Mouse (Mus musculus): Measurements from ENCODE around the gene Zwilch. TPM values are rescaled to one million over a fixed set of nuclear protein-coding genes. Genes with fewer than 3 reads are reported as not detected.

Gene Zwilch
- total and polyA plus RNA-seq, 2 experiments from 2014 or later = 3.5 to 4.0 TPM

DNA sequence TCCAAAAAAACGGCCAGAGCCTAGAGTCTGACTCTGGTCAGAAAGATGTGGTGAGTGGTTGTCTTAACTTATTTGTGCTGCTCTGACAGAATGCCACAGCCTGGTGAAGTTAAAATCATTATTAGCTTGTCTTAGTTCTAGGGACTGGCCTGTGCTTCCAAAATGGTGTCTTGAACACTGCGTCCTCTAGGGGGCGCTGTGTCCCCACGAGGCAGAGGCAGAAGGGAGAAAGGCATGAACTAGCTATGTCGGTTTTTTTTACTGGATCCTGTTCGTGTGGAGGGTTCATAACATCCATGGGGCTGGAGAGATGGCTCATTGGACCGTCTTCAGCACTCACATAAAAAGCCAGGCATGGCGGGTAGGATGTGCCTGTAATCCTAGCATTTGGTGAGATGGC, 53.0 kb downstream of the Zwilch start:
- Histone ChIP-seq H3K9me3 (ENCODE audit: low read length) (no peaks in the 10 kb centered on the region), H3K9ac (replicated peaks; ENCODE audit: low read length) (no peak overlapping the region), H3K4me3 (ENCODE audit: low read length) (no peak overlapping the region), H3K27ac (no peak overlapping the region), H3K4me1 (ENCODE audit: insufficient read depth, low read length) (no peaks in the 10 kb centered on the region), H3K4me2 (ENCODE audit: low read depth, low read length) (no peak overlapping the region), H3K27me3 (ENCODE audit: insufficient read depth, low read length) (no peaks in the 10 kb centered on the region), H3K36me3 (ENCODE audit: insufficient read depth, low read length) (no peaks in the 10 kb centered on the region)
- peak; percentile 76 for TF ChIP-seq CTCF (IDR thresholded peaks at IDR 0.05; ENCODE audit: low read depth)
- ATAC-seq = no peak
- WGBS = 31% methylated on average over 8 of the region's 8 CpGs
- DNase-seq (ENCODE audit: low spot score) = peak; percentile 44

DNA sequence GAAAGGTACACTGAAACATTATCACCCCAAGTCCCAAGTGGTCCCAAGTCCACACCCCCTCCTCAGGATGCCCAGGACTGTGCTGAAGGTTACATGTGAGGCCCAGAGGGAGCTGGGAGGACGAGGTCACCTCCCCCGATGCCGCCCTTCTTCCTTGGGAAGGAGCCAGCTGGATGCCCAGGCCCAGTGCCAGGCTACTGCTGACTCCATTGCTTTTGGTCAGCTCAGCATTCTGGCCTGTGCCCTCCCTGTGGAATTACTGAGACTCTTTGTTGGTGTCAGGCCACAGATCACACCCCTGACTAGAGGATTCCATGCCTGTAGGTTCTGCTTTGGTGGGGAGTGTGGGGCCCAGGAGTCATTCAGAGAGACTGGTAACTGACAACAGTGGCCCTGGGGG, 56.0 kb downstream of the Zwilch start, which contains the start of gene Lctl:
Gene Lctl (plus strand): TSS at position 272 of the 400 bp plus-strand sequence.
- Histone ChIP-seq H3K4me1 (ENCODE audit: insufficient read depth, low read length) (no peaks in the 10 kb centered on the region), H3K9ac (replicated peaks; ENCODE audit: low read length) (no peak within 1 kb of the TSS), H3K27me3 (ENCODE audit: insufficient read depth, low read length) (no peaks in the 10 kb centered on the region), H3K4me2 (ENCODE audit: low read depth, low read length) (no peak within 1 kb of the TSS), H3K9me3 (ENCODE audit: low read length) (no peaks in the 10 kb centered on the region), H3K4me3 (ENCODE audit: low read length) (no peak within 1 kb of the TSS), H3K27ac (no peak within 1 kb of the TSS), H3K36me3 (ENCODE audit: insufficient read depth, low read length) (no peaks in the 10 kb centered on the region)
- no peak for ATAC-seq
- peak; percentile 21 for DNase-seq (ENCODE audit: low spot score)
- TF ChIP-seq CTCF (IDR thresholded peaks at IDR 0.05; ENCODE audit: low read depth) = no peak
- 38% methylated on average over 3 of the region's 3 CpGs for WGBS

DNA sequence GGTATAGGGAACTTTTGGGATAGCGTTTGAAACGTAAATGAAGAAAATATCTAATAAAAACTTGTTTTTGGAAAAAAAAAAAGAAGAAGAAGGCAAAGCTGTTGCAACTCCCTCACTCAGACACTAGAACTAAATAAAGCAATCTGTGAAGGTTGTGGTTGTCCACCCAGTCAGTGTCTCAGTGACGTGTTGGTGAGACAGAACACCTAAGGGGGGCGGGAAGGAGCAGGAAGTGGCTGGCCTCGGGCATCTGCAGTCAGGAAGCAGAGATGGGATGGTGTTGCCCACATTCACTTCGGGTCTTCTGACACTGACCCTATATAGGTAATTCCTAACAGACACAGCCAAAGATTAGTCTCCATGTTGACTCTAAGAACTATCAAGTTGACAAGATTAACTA, 57.1 kb downstream of the Zwilch start:
- Histone ChIP-seq H3K4me3 (ENCODE audit: low read length) (no peak overlapping the region), H3K4me1 (ENCODE audit: insufficient read depth, low read length) (no peaks in the 10 kb centered on the region), H3K36me3 (ENCODE audit: insufficient read depth, low read length) (no peaks in the 10 kb centered on the region), H3K9ac (replicated peaks; ENCODE audit: low read length) (no peak overlapping the region), H3K9me3 (ENCODE audit: low read length) (no peaks in the 10 kb centered on the region), H3K4me2 (ENCODE audit: low read depth, low read length) (no peak overlapping the region), H3K27ac (no peak overlapping the region), H3K27me3 (ENCODE audit: insufficient read depth, low read length) (no peaks in the 10 kb centered on the region)
- DNase-seq (ENCODE audit: low spot score) (no peak), ATAC-seq (no peak)
- TF ChIP-seq CTCF (IDR thresholded peaks at IDR 0.05; ENCODE audit: low read depth) = no peak
- WGBS = 89% methylated on average over 6 of the region's 6 CpGs

DNA sequence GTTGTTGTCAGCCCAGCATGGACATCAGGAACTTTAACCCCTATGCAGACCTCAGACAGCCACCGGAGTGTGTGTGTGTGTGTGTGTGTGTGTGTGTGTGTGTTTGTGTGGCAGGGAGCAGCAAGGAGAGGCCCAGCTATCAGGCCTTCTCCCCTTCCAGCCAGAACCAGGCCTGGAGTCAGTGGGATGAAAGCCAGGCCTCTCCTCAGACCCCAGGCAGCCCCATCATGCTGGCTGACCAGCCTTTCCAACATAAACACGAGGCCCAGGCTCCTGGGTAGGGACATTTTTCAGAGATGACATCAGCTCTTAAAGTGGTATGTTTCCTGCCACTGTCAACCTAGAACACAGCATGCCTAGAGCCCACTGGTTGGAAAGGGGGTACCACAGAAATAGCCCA, 58.3 kb downstream of the Zwilch start:
- no peaks in the 10 kb centered on the region for H3K9me3 ChIP-seq (ENCODE audit: low read length)
- H3K4me2 ChIP-seq (ENCODE audit: low read depth, low read length) = no peak overlapping the region
- no peaks in the 10 kb centered on the region for H3K4me1 ChIP-seq (ENCODE audit: insufficient read depth, low read length)
- DNase-seq (ENCODE audit: low spot score) = no peak
- 45% methylated on average over 2 of the region's 2 CpGs for WGBS
- no peak for ATAC-seq
- TF ChIP-seq CTCF (IDR thresholded peaks at IDR 0.05; ENCODE audit: low read depth) = no peak
- H3K4me3 ChIP-seq (ENCODE audit: low read length) = no peak overlapping the region
- H3K9ac ChIP-seq (replicated peaks; ENCODE audit: low read length) = no peak overlapping the region
- H3K27me3 ChIP-seq (ENCODE audit: insufficient read depth, low read length) = no peaks in the 10 kb centered on the region
- no peak overlapping the region for H3K27ac ChIP-seq
- H3K36me3 ChIP-seq (ENCODE audit: insufficient read depth, low read length) = no peaks in the 10 kb centered on the region

DNA sequence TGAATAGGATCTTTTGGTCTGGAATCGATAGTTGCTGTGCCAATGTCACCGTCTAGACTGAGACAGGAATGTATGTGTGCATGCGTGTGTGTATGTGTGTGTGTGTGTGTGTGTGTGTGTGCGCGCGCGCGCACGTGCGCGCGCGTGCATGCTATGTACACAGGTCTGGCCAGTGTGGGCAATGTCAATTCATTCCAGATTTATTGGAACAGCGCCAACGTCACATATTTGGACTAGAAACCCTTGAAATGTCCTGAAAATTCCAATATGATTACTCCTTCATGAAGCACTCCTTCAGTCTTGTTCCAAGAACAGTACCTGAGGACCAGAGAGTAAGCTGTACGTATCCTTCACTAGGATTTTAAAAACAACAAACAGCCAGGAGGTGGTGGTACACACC, 62.4 kb downstream of the Zwilch start:
- Histone ChIP-seq H3K27ac (no peak overlapping the region), H3K36me3 (ENCODE audit: insufficient read depth, low read length) (no peaks in the 10 kb centered on the region), H3K9me3 (ENCODE audit: low read length) (no peaks in the 10 kb centered on the region), H3K4me1 (ENCODE audit: insufficient read depth, low read length) (no peaks in the 10 kb centered on the region), H3K4me2 (ENCODE audit: low read depth, low read length) (no peak overlapping the region), H3K9ac (replicated peaks; ENCODE audit: low read length) (no peak overlapping the region), H3K4me3 (ENCODE audit: low read length) (no peak overlapping the region), H3K27me3 (ENCODE audit: insufficient read depth, low read length) (no peaks in the 10 kb centered on the region)
- ATAC-seq (no peak), DNase-seq (ENCODE audit: low spot score) (no peak)
- 97% methylated on average over 16 of the region's 16 CpGs for WGBS
- no peak for TF ChIP-seq CTCF (IDR thresholded peaks at IDR 0.05; ENCODE audit: low read depth)

DNA sequence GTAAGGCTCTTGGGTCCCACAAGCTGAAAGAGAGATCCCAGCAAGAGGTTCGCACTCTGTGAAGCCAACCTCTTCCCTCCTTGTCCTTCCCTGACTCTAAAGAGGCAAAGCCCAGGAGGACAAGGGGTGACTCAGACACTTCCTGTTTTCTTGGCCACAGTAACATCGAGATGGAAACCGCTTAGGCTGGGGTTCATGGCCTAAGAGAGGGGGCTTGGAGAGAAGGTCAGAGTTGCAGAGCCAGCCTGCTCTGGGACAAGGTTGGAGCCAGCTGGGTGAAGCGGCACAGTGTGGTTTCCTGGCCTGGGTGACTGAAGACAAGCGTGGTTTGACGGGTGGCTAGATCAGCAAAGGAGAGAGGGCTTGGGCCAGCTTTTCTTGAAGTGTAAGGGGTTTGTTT, 67.6 kb downstream of the Zwilch start:
- DNase-seq (ENCODE audit: low spot score) (no peak), ATAC-seq (no peak)
- Histone ChIP-seq H3K4me1 (ENCODE audit: insufficient read depth, low read length) (no peaks in the 10 kb centered on the region), H3K27ac (no peak overlapping the region), H3K36me3 (ENCODE audit: insufficient read depth, low read length) (no peaks in the 10 kb centered on the region), H3K27me3 (ENCODE audit: insufficient read depth, low read length) (no peaks in the 10 kb centered on the region), H3K4me3 (ENCODE audit: low read length) (no peak overlapping the region), H3K9me3 (ENCODE audit: low read length) (no peaks in the 10 kb centered on the region), H3K4me2 (ENCODE audit: low read depth, low read length) (no peak overlapping the region), H3K9ac (replicated peaks; ENCODE audit: low read length) (no peak overlapping the region)
- no peak for TF ChIP-seq CTCF (IDR thresholded peaks at IDR 0.05; ENCODE audit: low read depth)
- WGBS = 80% methylated on average over 6 of the region's 6 CpGs

DNA sequence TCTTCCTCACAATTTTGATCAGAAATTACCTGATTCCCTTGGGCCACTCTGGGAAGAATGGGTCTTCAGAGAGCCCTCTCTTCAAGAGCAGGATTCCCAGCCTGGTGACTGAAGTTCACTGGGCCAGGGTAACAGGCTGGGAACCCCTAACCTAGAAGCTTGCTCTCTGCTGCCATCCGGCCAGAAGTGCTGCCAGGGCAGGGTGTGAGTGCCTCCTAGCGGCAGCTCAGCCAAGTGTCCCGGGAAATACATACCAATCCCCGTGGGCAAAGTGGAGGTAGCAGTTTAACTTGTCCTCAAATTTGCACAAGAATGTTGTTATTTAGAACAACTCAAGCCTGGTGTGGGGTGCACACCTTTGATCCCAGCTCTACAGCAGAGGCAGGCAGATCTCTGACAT, 72.5 kb downstream of the Zwilch start:
- no peaks in the 10 kb centered on the region for H3K9me3 ChIP-seq (ENCODE audit: low read length)
- no peak overlapping the region for H3K27ac ChIP-seq
- WGBS = 3% methylated on average over 4 of the region's 4 CpGs
- no peaks in the 10 kb centered on the region for H3K4me1 ChIP-seq (ENCODE audit: insufficient read depth, low read length)
- no peak for ATAC-seq
- DNase-seq (ENCODE audit: low spot score) = peak; percentile 63
- no peak overlapping the region for H3K4me2 ChIP-seq (ENCODE audit: low read depth, low read length)
- TF ChIP-seq CTCF (IDR thresholded peaks at IDR 0.05; ENCODE audit: low read depth) = peak; percentile 79
- no peaks in the 10 kb centered on the region for H3K36me3 ChIP-seq (ENCODE audit: insufficient read depth, low read length)
- H3K9ac ChIP-seq (replicated peaks; ENCODE audit: low read length) = no peak overlapping the region
- no peak overlapping the region for H3K4me3 ChIP-seq (ENCODE audit: low read length)
- no peaks in the 10 kb centered on the region for H3K27me3 ChIP-seq (ENCODE audit: insufficient read depth, low read length)
